Mouse (Mus musculus): ENCODE results near the gene Sugct.

DNA sequence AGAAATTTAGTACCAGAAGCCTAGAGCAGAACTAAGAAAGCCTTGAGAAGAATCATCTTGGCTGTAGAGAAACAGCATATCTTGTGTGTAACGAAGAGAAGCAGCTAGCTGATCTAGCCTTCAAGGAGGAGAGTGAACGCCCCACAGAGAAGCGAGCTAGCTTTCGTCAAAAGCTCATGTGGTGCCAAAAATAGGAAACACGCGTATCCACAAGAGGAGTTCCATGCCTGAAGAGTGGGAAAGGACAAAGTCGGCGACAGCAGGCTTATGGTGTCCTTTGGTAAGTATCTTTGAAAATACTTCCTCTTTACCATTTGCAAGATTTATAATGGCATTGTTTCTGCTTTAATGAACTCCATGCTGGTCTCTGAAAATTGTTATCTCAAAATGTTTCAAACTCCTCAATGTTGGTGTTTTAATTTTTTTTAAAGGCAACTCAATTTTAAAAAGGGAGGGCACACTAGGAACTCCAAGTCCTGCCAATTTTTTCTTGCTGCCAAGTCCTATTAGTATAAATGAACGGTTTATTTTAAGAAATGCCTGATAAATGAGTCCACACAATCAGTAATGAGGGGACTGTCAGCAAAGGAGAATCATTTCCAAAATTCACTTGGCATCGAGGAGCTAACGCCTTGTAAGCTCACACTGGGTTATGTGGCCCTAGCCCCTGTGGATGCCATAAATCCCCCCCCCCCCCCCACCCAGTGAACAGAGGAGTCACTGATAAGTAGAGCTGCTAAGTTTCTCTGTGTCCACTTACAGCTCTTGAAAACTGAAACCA is 757.7 kb downstream of the Sugct start:
- TF ChIP-seq CTCF (IDR thresholded peaks at IDR 0.05; ENCODE audit: low read depth, low read length), result no peak
- TF ChIP-seq POLR2A (IDR thresholded peaks at IDR 0.05; ENCODE audit: extremely low read depth, insufficient read depth, low read length), result no peak
